Comparison of ENCODE assay signal across 10 mouse cellular contexts in the genomic region with DNA sequence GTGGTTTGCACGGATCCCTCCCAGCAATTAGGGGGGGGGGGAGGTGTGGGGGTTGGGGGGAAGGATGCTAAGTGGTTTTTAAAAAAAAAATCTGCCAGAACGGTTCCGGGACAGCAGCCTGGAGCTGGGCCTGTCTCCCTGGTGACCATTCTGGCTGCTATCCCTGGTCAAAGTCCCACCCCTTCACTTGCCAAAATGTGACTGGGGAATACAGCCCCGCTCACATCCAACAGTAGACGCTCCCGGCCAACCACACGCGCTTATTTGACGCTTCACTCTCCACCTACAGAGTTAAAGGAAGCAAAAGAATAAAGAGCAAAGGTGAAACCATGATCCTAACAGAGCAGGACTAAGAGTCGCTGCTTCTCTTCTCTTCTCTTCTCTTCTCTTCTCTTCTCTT. TPM values are rescaled to one million over a fixed set of nuclear protein-coding genes. Genes with fewer than 3 reads are reported as not detected.
DNase-seq lines count a peak whose midpoint lies in the region; ATAC-seq and TF ChIP-seq lines count a peak whose summit lies in the region.
"Had no signal": no experiment of that assay in that cellular context is flagged by ENCODE, and none has a peak within 500 bp of the region (broad histone marks: within the 10 kb centered on the region; RNA-seq: fewer than 3 reads in every experiment).

No protein-coding gene starts in this region.

- no peaks in the 10 kb centered on the region for H3K4me1 ChIP-seq in liver, embryonic 16.5 days (ENCODE audit: control insufficient read depth, low read depth, low read length)
- H3K4me1 ChIP-seq in liver, embryonic 12.5 days = 0 out of 2 replicates have a peak, but pooled peaks cover 2% of the 10 kb centered on the region
- H3K4me1 ChIP-seq in lung, postnatal 0 days (ENCODE audit: insufficient read depth, low read depth, low read length) = no peaks in the 10 kb centered on the region
- H3K4me1 ChIP-seq: forebrain, embryonic 12.5 days; limb, embryonic 15.5 days had no signal

- ATAC-seq in liver, embryonic 16.5 days (ENCODE audit: low read depth) = peak; percentile 54; the same call in 1 of the 2 replicates
- ATAC-seq in liver, embryonic 12.5 days = no peak
- ATAC-seq in lung, postnatal 0 days = no peak

- H3K36me3 ChIP-seq in liver, embryonic 16.5 days (ENCODE audit: control insufficient read depth, insufficient read depth) = no peaks in the 10 kb centered on the region
- no peaks in the 10 kb centered on the region for H3K36me3 ChIP-seq in liver, embryonic 12.5 days
- H3K36me3 ChIP-seq in lung, postnatal 0 days (ENCODE audit: insufficient read depth, low read length) = no peaks in the 10 kb centered on the region
- H3K36me3 ChIP-seq: limb, embryonic 15.5 days had no signal

- H3K9me3 ChIP-seq in liver, embryonic 16.5 days (replicated peaks; ENCODE audit: control insufficient read depth, low read length) = 0 out of 2 replicates have a peak, but pooled peaks cover 7% of the 10 kb centered on the region
- peaks cover 12% of the 10 kb centered on the region for H3K9me3 ChIP-seq in liver, embryonic 12.5 days (replicated peaks)
- no peaks in the 10 kb centered on the region for H3K9me3 ChIP-seq in lung, postnatal 0 days (ENCODE audit: low read length)
- H3K9me3 ChIP-seq: limb, embryonic 15.5 days had no signal

- TF ChIP-seq CTCF in lung, postnatal 0 days (IDR thresholded peaks at IDR 0.05) = no peak

- DNase-seq in adrenal gland, adult 2 months = peak; percentile 55
- no peak for DNase-seq in adrenal gland, adult 18-20 months (ENCODE audit: low spot score in 2 of 2)
- peak; percentile 66 to 67 for DNase-seq in heart, adult 9 months (ENCODE audit: low spot score in 2 of 2)
- DNase-seq in lung, postnatal 0 days (ENCODE audit: low spot score) = peak; percentile 56
- no peak for DNase-seq in right cerebral cortex, adult 18-20 months
- DNase-seq in cerebellum, adult 8-10 months = no peak

- H3K27ac ChIP-seq in liver, embryonic 16.5 days (ENCODE audit: low read length) = no peak overlapping the region
- H3K27ac ChIP-seq in liver, embryonic 12.5 days = no peak overlapping the region
- no peak overlapping the region for H3K27ac ChIP-seq in lung, postnatal 0 days (ENCODE audit: low read length)
- H3K27ac ChIP-seq: forebrain, embryonic 12.5 days; limb, embryonic 15.5 days had no signal

- H3K27me3 ChIP-seq in liver, embryonic 16.5 days (ENCODE audit: control insufficient read depth, insufficient read depth, low read depth, low read length) = no peaks in the 10 kb centered on the region
- no peaks in the 10 kb centered on the region for H3K27me3 ChIP-seq in liver, embryonic 12.5 days (replicated peaks)
- H3K27me3 ChIP-seq in lung, postnatal 0 days (replicated peaks; ENCODE audit: insufficient read depth, low read length) = no peaks in the 10 kb centered on the region
- H3K27me3 ChIP-seq: forebrain, embryonic 12.5 days; limb, embryonic 15.5 days had no signal

- H3K4me3 ChIP-seq in liver, embryonic 16.5 days (ENCODE audit: low read depth, low read length) = no peak overlapping the region
- H3K4me3 ChIP-seq in liver, embryonic 12.5 days = no peak overlapping the region
- H3K4me3 ChIP-seq in lung, postnatal 0 days (ENCODE audit: low read depth, low read length) = no peak overlapping the region
- H3K4me3 ChIP-seq: forebrain, embryonic 12.5 days; limb, embryonic 15.5 days had no signal

- no peak overlapping the region for H3K4me2 ChIP-seq in liver, embryonic 16.5 days (ENCODE audit: low read depth, low read length)
- H3K4me2 ChIP-seq in liver, embryonic 12.5 days = no peak overlapping the region
- H3K4me2 ChIP-seq in lung, postnatal 0 days (replicated peaks; ENCODE audit: low read depth, low read length) = no peak overlapping the region
- H3K4me2 ChIP-seq: forebrain, embryonic 12.5 days; limb, embryonic 15.5 days had no signal

- no peak for TF ChIP-seq EP300 in lung, postnatal 0 days (IDR thresholded peaks at IDR 0.05)

- no peak overlapping the region for H3K9ac ChIP-seq in liver, embryonic 16.5 days (ENCODE audit: low read depth, low read length)
- H3K9ac ChIP-seq in liver, embryonic 12.5 days = no peak overlapping the region
- H3K9ac ChIP-seq in lung, postnatal 0 days (replicated peaks; ENCODE audit: low read depth) = no peak overlapping the region
- H3K9ac ChIP-seq: forebrain, embryonic 12.5 days; limb, embryonic 15.5 days had no signal

- 35% methylated on average over 10 of the region's 10 CpGs for WGBS in liver, embryonic 16.5 days (ENCODE audit: insufficient replicate concordance)
- 40% methylated on average over 10 of the region's 10 CpGs for WGBS in liver, embryonic 12.5 days (ENCODE audit: insufficient replicate concordance)
- WGBS in lung, postnatal 0 days = 21% methylated on average over 10 of the region's 10 CpGs

RNA-seq across cellular contexts. Expression of a gene that starts 42.8 kb away (rescaled TPM):
- total RNA-seq in adrenal gland, adult 2 months (2021) = 1 to 10 TPM; 6.3 to 6.5 TPM
- not detected in 2 replicates for polyA plus RNA-seq in adrenal gland, adult 2 months (2012; rRNA removed)
- total RNA-seq in adrenal gland, adult 18-20 months (2021) = 1 to 10 TPM; 3.4 to 8.0 TPM
- 0.53 and 1.1 TPM in 2 replicates for polyA plus RNA-seq in liver, embryonic 16.5 days (2015; fragmentation: Nextera tagmentation; extraction: Ambion mirVana)
- 0.51 and 1.7 TPM in 2 replicates for polyA plus RNA-seq in liver, embryonic 12.5 days (2016; fragmentation: Nextera tagmentation; extraction: Ambion mirVana)
- polyA plus RNA-seq in lung, postnatal 0 days (2015; fragmentation: Nextera tagmentation; extraction: Ambion mirVana) = 0.78 and 1.2 TPM in 2 replicates

Comparison
In these comparisons a context has a peak if more than half of its experiments do, and no peak if none do; other contexts are left out.
1. DNase-seq: peak in adrenal gland, adult 2 months (single experiment), heart, adult 9 months (2 of 2) and lung, postnatal 0 days (single experiment); none in adrenal gland, adult 18-20 months (0 of 2), right cerebral cortex, adult 18-20 months (single experiment) and cerebellum, adult 8-10 months (single experiment).